Mouse (Mus musculus) liver, embryonic 12.5 days (tissue): ENCODE data around the gene Ptgdr. TPM values are rescaled to one million over a fixed set of nuclear protein-coding genes. Genes with fewer than 3 reads are reported as not detected.
"Not testable (repeated sequence)": the region's sequence is repeated elsewhere in the genome, so short reads cannot be mapped to it uniquely, and the experiment has no call there.

Experiments used
- ATAC-seq: fragments of 200-750 bp; cut with Nextera tagmentation; 2 replicates; pipeline ENCODE4 v1.8.0; 2017; ENCODE audit warnings: moderate number of reproducible peaks, mild to moderate bottlenecking, moderate library complexity
- H3K27ac ChIP-seq: fragments of 300-500 bp; sonication (generic); 2 replicates; pipeline ENCODE4 v1.5.1; 2016; ENCODE audit warnings: mild to moderate bottlenecking
- H3K27me3 ChIP-seq: fragments of 300-500 bp; sonication (generic); replicated peaks from 2 replicates; pipeline ENCODE4 v1.6.1; 2016; ENCODE audit warnings: mild to moderate bottlenecking, moderate library complexity
- H3K36me3 ChIP-seq: fragments of 300-500 bp; sonication (generic); 2 replicates; pipeline ENCODE4 v1.6.1; 2016; ENCODE audit warnings: mild to moderate bottlenecking, moderate library complexity
- H3K4me1 ChIP-seq: fragments of 300-500 bp; sonication (generic); 2 replicates; pipeline ENCODE4 v1.6.1; 2016
- H3K4me2 ChIP-seq: fragments of 300-500 bp; sonication (generic); 2 replicates; pipeline ENCODE4 v1.6.1; 2016; ENCODE audit warnings: mild to moderate bottlenecking, moderate library complexity
- H3K4me3 ChIP-seq: fragments of 300-500 bp; sonication (generic); 2 replicates; pipeline ENCODE4 v1.5.1; 2016; ENCODE audit warnings: mild to moderate bottlenecking, moderate library complexity
- H3K9ac ChIP-seq: fragments of 300-500 bp; sonication (generic); 2 replicates; pipeline ENCODE4 v1.6.1; 2016; ENCODE audit warnings: mild to moderate bottlenecking, moderate library complexity
- H3K9me3 ChIP-seq: fragments of 300-500 bp; sonication (generic); replicated peaks from 2 replicates; pipeline ENCODE4 v1.6.1; 2016; ENCODE audit warnings: mild to moderate bottlenecking, moderate library complexity
- WGBS: fragments of 180-500 bp; shearing (Covaris S2); methylation state at CpG from one replicate; pipeline ENCODE4 v1.1.7; 2016; ENCODE audit not compliant: insufficient replicate concordance; 5-methylcytosine and 5-hydroxymethylcytosine counted together
- polyA plus RNA-seq: library from polyadenylated mRNA; unstranded; fragments of >200 nt; fragmentation: Nextera tagmentation; extraction: Ambion mirVana; gene quantifications from 2 replicates; pipeline ENCODE4 v1.2.1, GENCODE M21; 2016

Ptgdr gene
- not detected in 2 replicates for polyA plus RNA-seq

- Histone ChIP-seq H3K9ac (no peak within 1 kb of the TSS), H3K4me2 (peak within 1 kb of the TSS; percentile 18; the same call in 1 of the 2 replicates)
- ATAC-seq = no peak
Measured at GRCm38 (mm10) chr14:44858868-44859613, at the start of gene Ptgdr. Gene Ptgdr (minus strand): TSS chr14:44859375.

GRCm38 (mm10) chr14:44907774-44908173 lies 48.6 kb upstream of the Ptgdr start:
- no peak overlapping the region for H3K4me3 ChIP-seq
- H3K4me1 ChIP-seq = no peaks in the 10 kb centered on the region
- no peak overlapping the region for H3K27ac ChIP-seq
- H3K36me3 ChIP-seq = no peaks in the 10 kb centered on the region
- H3K9ac ChIP-seq = no peak overlapping the region
- no peak for ATAC-seq
- no peaks in the 10 kb centered on the region for H3K9me3 ChIP-seq
- no peak overlapping the region for H3K4me2 ChIP-seq
- WGBS = 74% methylated on average over 5 of the region's 5 CpGs
- no peaks in the 10 kb centered on the region for H3K27me3 ChIP-seq

More at GRCm38 (mm10) chr14:44858868-44859613, at the start of gene Ptgdr:
- 4% methylated on average over 32 of the region's 32 CpGs for WGBS
- Histone ChIP-seq H3K9me3 (no peaks in the 10 kb centered on the region), H3K4me1 (no peaks in the 10 kb centered on the region), H3K27ac (no peak within 1 kb of the TSS), H3K4me3 (no peak within 1 kb of the TSS), H3K36me3 (no peaks in the 10 kb centered on the region), H3K27me3 (peaks cover 35% of the 10 kb centered on the region)

GRCm38 (mm10) chr14:44904199-44904598 lies 45.0 kb upstream of the Ptgdr start:
- Histone ChIP-seq H3K9me3 (no peaks in the 10 kb centered on the region), H3K36me3 (no peaks in the 10 kb centered on the region), H3K27me3 (no peaks in the 10 kb centered on the region), H3K27ac (no peak overlapping the region), H3K4me2 (no peak overlapping the region), H3K4me3 (no peak overlapping the region), H3K4me1 (no peaks in the 10 kb centered on the region), H3K9ac (no peak overlapping the region)
- WGBS = 72% methylated on average over 4 of the region's 4 CpGs
- ATAC-seq = no peak

- not testable (repeated sequence) for H3K9me3 ChIP-seq, ATAC-seq, H3K4me2 ChIP-seq, H3K9ac ChIP-seq, H3K27me3 ChIP-seq, H3K27ac ChIP-seq, H3K4me3 ChIP-seq, H3K36me3 ChIP-seq, H3K4me1 ChIP-seq
Measured at GRCm38 (mm10) chr14:44901735-44902134, 42.6 kb upstream of the Ptgdr start.

- no peak overlapping the region for H3K9ac ChIP-seq
- 51% methylated on average over 7 of the region's 7 CpGs for WGBS
- no peak overlapping the region for H3K4me2 ChIP-seq
- ATAC-seq = no peak
- H3K27me3 ChIP-seq = no peaks in the 10 kb centered on the region
- no peaks in the 10 kb centered on the region for H3K9me3 ChIP-seq
- H3K27ac ChIP-seq = no peak overlapping the region
- H3K4me3 ChIP-seq = no peak overlapping the region
- H3K36me3 ChIP-seq = no peaks in the 10 kb centered on the region
- H3K4me1 ChIP-seq = no peaks in the 10 kb centered on the region
Measured at GRCm38 (mm10) chr14:44891387-44892132, 32.4 kb upstream of the Ptgdr start.

GRCm38 (mm10) chr14:44869686-44870085 lies 10.5 kb upstream of the Ptgdr start:
- Histone ChIP-seq H3K9me3 (no peaks in the 10 kb centered on the region), H3K36me3 (no peaks in the 10 kb centered on the region), H3K4me1 (no peaks in the 10 kb centered on the region), H3K4me3 (no peak overlapping the region), H3K9ac (no peak overlapping the region), H3K4me2 (no peak overlapping the region), H3K27me3 (no peaks in the 10 kb centered on the region), H3K27ac (no peak overlapping the region)
- 67% methylated on average over 6 of the region's 6 CpGs for WGBS
- no peak for ATAC-seq

- H3K27me3 ChIP-seq = no peaks in the 10 kb centered on the region
- H3K4me3 ChIP-seq = no peak overlapping the region
- no peaks in the 10 kb centered on the region for H3K36me3 ChIP-seq
- ATAC-seq = no peak
- no peaks in the 10 kb centered on the region for H3K9me3 ChIP-seq
- no peak overlapping the region for H3K27ac ChIP-seq
- no peak overlapping the region for H3K4me2 ChIP-seq
- H3K9ac ChIP-seq = no peak overlapping the region
- 74% methylated on average over 8 of the region's 8 CpGs for WGBS
- H3K4me1 ChIP-seq = no peaks in the 10 kb centered on the region
Measured at GRCm38 (mm10) chr14:44865661-44866060, 6.5 kb upstream of the Ptgdr start.

- ATAC-seq = no peak
- no peak overlapping the region for H3K4me2 ChIP-seq
- H3K9me3 ChIP-seq = no peaks in the 10 kb centered on the region
- no peaks in the 10 kb centered on the region for H3K4me1 ChIP-seq
- WGBS = 51% methylated on average over 4 of the region's 4 CpGs
- H3K27ac ChIP-seq = no peak overlapping the region
- no peak overlapping the region for H3K4me3 ChIP-seq
- peaks cover 23% of the 10 kb centered on the region for H3K27me3 ChIP-seq
- H3K36me3 ChIP-seq = no peaks in the 10 kb centered on the region
- no peak overlapping the region for H3K9ac ChIP-seq
Measured at GRCm38 (mm10) chr14:44863086-44863485, 3.9 kb upstream of the Ptgdr start.

GRCm38 (mm10) chr14:44861161-44861560 lies 2.0 kb upstream of the Ptgdr start:
- no peak for ATAC-seq
- Histone ChIP-seq H3K4me3 (no peak overlapping the region), H3K9me3 (no peaks in the 10 kb centered on the region), H3K4me2 (no peak overlapping the region), H3K27ac (no peak overlapping the region), H3K36me3 (no peaks in the 10 kb centered on the region), H3K4me1 (no peaks in the 10 kb centered on the region), H3K9ac (no peak overlapping the region), H3K27me3 (peaks cover 35% of the 10 kb centered on the region)
- 14% methylated on average over 3 of the region's 3 CpGs for WGBS

GRCm38 (mm10) chr14:44858372-44858771 lies 803 bp downstream of the Ptgdr start:
- H3K9me3 ChIP-seq = no peaks in the 10 kb centered on the region
- no peaks in the 10 kb centered on the region for H3K36me3 ChIP-seq
- H3K9ac ChIP-seq = no peak overlapping the region
- H3K27ac ChIP-seq = no peak overlapping the region
- no peak overlapping the region for H3K4me3 ChIP-seq
- WGBS = 10% methylated on average over 12 of the region's 12 CpGs
- no peaks in the 10 kb centered on the region for H3K4me1 ChIP-seq
- H3K4me2 ChIP-seq = no peak overlapping the region
- no peak for ATAC-seq
- H3K27me3 ChIP-seq = peaks cover 35% of the 10 kb centered on the region

- H3K4me1 ChIP-seq, H3K9me3 ChIP-seq, H3K36me3 ChIP-seq, H3K27ac ChIP-seq, H3K4me2 ChIP-seq, H3K27me3 ChIP-seq, H3K9ac ChIP-seq, H3K4me3 ChIP-seq, ATAC-seq: not testable (repeated sequence)
- 7% methylated on average over 3 of the region's 3 CpGs for WGBS
Measured at GRCm38 (mm10) chr14:44850637-44851036, 8.5 kb downstream of the Ptgdr start.

- no peak for ATAC-seq
Measured at GRCm38 (mm10) chr14:44847740-44848139, 11.4 kb downstream of the Ptgdr start.

More at GRCm38 (mm10) chr14:44847740-44848139, 11.4 kb downstream of the Ptgdr start:
- Histone ChIP-seq H3K9me3 (no peaks in the 10 kb centered on the region), H3K4me1 (no peaks in the 10 kb centered on the region), H3K36me3 (no peaks in the 10 kb centered on the region), H3K4me3 (no peak overlapping the region), H3K27me3 (peaks cover 4% of the 10 kb centered on the region; the same call in 1 of the 2 replicates), H3K4me2 (no peak overlapping the region), H3K27ac (no peak overlapping the region), H3K9ac (no peak overlapping the region)
- WGBS = 61% methylated on average over 2 of the region's 2 CpGs
